Mouse (Mus musculus): ENCODE measurements around the gene Cabp1. TPM values are rescaled to one million over a fixed set of nuclear protein-coding genes. Genes with fewer than 3 reads are reported as not detected.
A peak's percentile ranks its signal among the peaks of the same experiment; 100 is the strongest.
"Not testable (repeated sequence)": the region's sequence is repeated elsewhere in the genome, so short reads cannot be mapped to it uniquely, and the experiment has no call there.

Cabp1 gene
- total RNA-seq, 2 experiments from 2014 or later: 1.3 to 1.4 TPM

- DNase-seq: no peak
- intact Hi-C loops (cut with DNase I): loop anchor here (10.0 kb wide), 1 partner anchor 162 kb away; the partner anchor contains the start of genes Cox6a1, Gatc and Triap1
Observed at GRCm38 (mm10) chr5:115182925-115183324, 11.3 kb downstream of the Cabp1 start.

GRCm38 (mm10) chr5:115181248-115181940 lies 12.8 kb downstream of the Cabp1 start:
- intact Hi-C loops (cut with DNase I): loop anchor here (10.0 kb wide), 1 partner anchor 163 kb away; the partner anchor contains the start of genes Cox6a1, Gatc and Triap1
- no peak for DNase-seq

- intact Hi-C loops (cut with DNase I): no loop called here
- DNase-seq: no peak
Observed at GRCm38 (mm10) chr5:115179596-115179995, 14.6 kb downstream of the Cabp1 start.

- intact Hi-C loops (cut with DNase I): no loop called here
Observed at GRCm38 (mm10) chr5:115177866-115178265, 16.3 kb downstream of the Cabp1 start.

GRCm38 (mm10) chr5:115174554-115174953 lies 19.6 kb downstream of the Cabp1 start:
- intact Hi-C loops (cut with DNase I): no loop called here
- no peak for DNase-seq

More at GRCm38 (mm10) chr5:115177866-115178265, 16.3 kb downstream of the Cabp1 start:
- no peak for DNase-seq

GRCm38 (mm10) chr5:115170150-115170549 lies 24.0 kb downstream of the Cabp1 start:
- intact Hi-C loops (cut with DNase I): no loop called here

GRCm38 (mm10) chr5:115168641-115169415 lies 25.4 kb downstream of the Cabp1 start:
- intact Hi-C loops (cut with DNase I): loop anchor here (5.0 kb wide), 1 partner anchor 192 kb away; no protein-coding TSS in a partner anchor
- no peak for DNase-seq

More at GRCm38 (mm10) chr5:115170150-115170549, 24.0 kb downstream of the Cabp1 start:
- DNase-seq: no peak

- intact Hi-C loops (cut with DNase I): loop anchor here (5.0 kb wide), 1 partner anchor 190 kb away; no protein-coding TSS in a partner anchor
- no peak for DNase-seq
Observed at GRCm38 (mm10) chr5:115167396-115167795, 26.8 kb downstream of the Cabp1 start.

- intact Hi-C loops (cut with DNase I): loop anchor here (5.0 kb wide), 1 partner anchor 190 kb away; no protein-coding TSS in a partner anchor
Observed at GRCm38 (mm10) chr5:115166815-115167194, 27.4 kb downstream of the Cabp1 start.

GRCm38 (mm10) chr5:115165895-115166814 lies 28.0 kb downstream of the Cabp1 start:
- intact Hi-C loops (cut with DNase I): loop anchor here (5.0 kb wide), 1 partner anchor 189 kb away; no protein-coding TSS in a partner anchor
- no peak for DNase-seq

More at GRCm38 (mm10) chr5:115166815-115167194, 27.4 kb downstream of the Cabp1 start:
- DNase-seq: no peak

GRCm38 (mm10) chr5:115165351-115165750 lies 28.8 kb downstream of the Cabp1 start:
- intact Hi-C loops (cut with DNase I): loop anchor here (5.0 kb wide), 1 partner anchor 188 kb away; no protein-coding TSS in a partner anchor
- no peak for DNase-seq

GRCm38 (mm10) chr5:115164446-115164845 lies 29.7 kb downstream of the Cabp1 start:
- intact Hi-C loops (cut with DNase I): not testable (repeated sequence)

GRCm38 (mm10) chr5:115163563-115163962 lies 30.6 kb downstream of the Cabp1 start:
- intact Hi-C loops (cut with DNase I): loop anchor here (1.0 kb wide), 1 partner anchor 38 kb away; no protein-coding TSS in a partner anchor
- peak; percentile 62 to 63 for DNase-seq

More at GRCm38 (mm10) chr5:115164446-115164845, 29.7 kb downstream of the Cabp1 start:
- DNase-seq: not testable (repeated sequence)

GRCm38 (mm10) chr5:115161940-115162279 lies 32.3 kb downstream of the Cabp1 start:
- intact Hi-C loops (cut with DNase I); DNase-seq: not testable (repeated sequence)

GRCm38 (mm10) chr5:115161064-115161939 lies 32.9 kb downstream of the Cabp1 start:
- intact Hi-C loops (cut with DNase I): no loop called here

GRCm38 (mm10) chr5:115160655-115161054 lies 33.5 kb downstream of the Cabp1 start:
- intact Hi-C loops (cut with DNase I): no loop called here
- DNase-seq: no peak

More at GRCm38 (mm10) chr5:115161064-115161939, 32.9 kb downstream of the Cabp1 start:
- DNase-seq: no peak

GRCm38 (mm10) chr5:115159165-115159564 lies 35.0 kb downstream of the Cabp1 start:
- intact Hi-C loops (cut with DNase I): no loop called here
- DNase-seq: no peak

GRCm38 (mm10) chr5:115158040-115158983 lies 35.9 kb downstream of the Cabp1 start, which contains the start of gene Mlec:
Gene Mlec, minus strand, starts transcription at chr5:115158179.
- DNase-seq: peak; percentile 97 to 98
- intact Hi-C loops (cut with DNase I): no loop called here
